Mouse (Mus musculus) testis, postnatal 10 days (tissue): ENCODE results near the gene Nos1ap.

Source experiments
- DNase-seq: peaks from one replicate; pipeline ENCODE4 v3.0.0; 2021; ENCODE audit warnings: low spot score

Nos1ap gene

GRCm38 (mm10) chr1:170459896-170460602 is 129.6 kb downstream of the Nos1ap start:
- DNase-seq: no peak

- DNase-seq: no peak
These were observed 132.0 kb downstream of the Nos1ap start for GRCm38 (mm10) chr1:170457673-170458072.

- no peak for DNase-seq
These were observed 133.6 kb downstream of the Nos1ap start for GRCm38 (mm10) chr1:170455910-170456700.

- no peak for DNase-seq
These were observed 134.3 kb downstream of the Nos1ap start for GRCm38 (mm10) chr1:170455387-170455786.

- no peak for DNase-seq
These were observed 136.2 kb downstream of the Nos1ap start for GRCm38 (mm10) chr1:170453455-170453854.

GRCm38 (mm10) chr1:170448244-170448643 is 141.4 kb downstream of the Nos1ap start:
- DNase-seq: no peak

GRCm38 (mm10) chr1:170445458-170445857 is 144.2 kb downstream of the Nos1ap start:
- DNase-seq: no peak

GRCm38 (mm10) chr1:170440367-170440766 is 149.3 kb downstream of the Nos1ap start:
- no peak for DNase-seq

- DNase-seq: no peak
These were observed 151.1 kb downstream of the Nos1ap start for GRCm38 (mm10) chr1:170438471-170439151.

- no peak for DNase-seq
These were observed 155.5 kb downstream of the Nos1ap start for GRCm38 (mm10) chr1:170434146-170434545.

- DNase-seq: no peak
These were observed 156.0 kb downstream of the Nos1ap start for GRCm38 (mm10) chr1:170433661-170434060.

- DNase-seq: no peak
These were observed 157.4 kb downstream of the Nos1ap start for GRCm38 (mm10) chr1:170432288-170432687.

GRCm38 (mm10) chr1:170431312-170431711 is 158.3 kb downstream of the Nos1ap start:
- DNase-seq: no peak

GRCm38 (mm10) chr1:170430660-170431059 is 159.0 kb downstream of the Nos1ap start:
- DNase-seq: no peak

GRCm38 (mm10) chr1:170429656-170430055 is 160.0 kb downstream of the Nos1ap start:
- no peak for DNase-seq

GRCm38 (mm10) chr1:170428141-170428540 is 161.5 kb downstream of the Nos1ap start:
- no peak for DNase-seq

GRCm38 (mm10) chr1:170424258-170424889 is 165.3 kb downstream of the Nos1ap start:
- DNase-seq: no peak

- no peak for DNase-seq
These were observed 166.6 kb downstream of the Nos1ap start for GRCm38 (mm10) chr1:170423048-170423447.

- no peak for DNase-seq
These were observed 167.5 kb downstream of the Nos1ap start for GRCm38 (mm10) chr1:170422188-170422587.

GRCm38 (mm10) chr1:170419961-170420360 is 169.7 kb downstream of the Nos1ap start:
- no peak for DNase-seq

GRCm38 (mm10) chr1:170418131-170418530 is 171.5 kb downstream of the Nos1ap start:
- no peak for DNase-seq

GRCm38 (mm10) chr1:170416967-170417366 is 172.7 kb downstream of the Nos1ap start:
- DNase-seq: no peak
